Mouse (Mus musculus) embryonic facial prominence, embryonic 14.5 days (tissue): ENCODE measurements around the gene Hipk1. TPM values are rescaled to one million over a fixed set of nuclear protein-coding genes. Genes with fewer than 3 reads are reported as not detected.

Experiments used
- ATAC-seq: fragments of 200-750 bp; cut with Nextera tagmentation; 2 replicates; pipeline ENCODE4 v1.8.0; 2017; ENCODE audit warnings: low read depth, moderate number of reproducible peaks, moderate TSS enrichment
- DNase-seq: peaks from one replicate; pipeline ENCODE4 v3.0.0-alpha.2; 2015; ENCODE audit warnings: low spot score
- H3K27ac ChIP-seq: fragments of 300-500 bp; sonication (generic); replicated peaks from 2 replicates; pipeline ENCODE4 v1.5.1; 2014; ENCODE audit warnings: low read depth, mild to moderate bottlenecking, low read length, moderate library complexity
- H3K27me3 ChIP-seq: fragments of 300-500 bp; sonication (generic); replicated peaks from 2 replicates; pipeline ENCODE4 v1.6.1; 2014; ENCODE audit warnings: low read length; ENCODE audit not compliant: control insufficient read depth, insufficient read depth
- H3K36me3 ChIP-seq: fragments of 300-500 bp; sonication (generic); 2 replicates; pipeline ENCODE4 v1.6.1; 2014; ENCODE audit warnings: low read length, mixed read lengths; ENCODE audit not compliant: control insufficient read depth, insufficient read depth
- H3K4me1 ChIP-seq: fragments of 300-500 bp; sonication (generic); 2 replicates; pipeline ENCODE4 v1.6.1; 2014; ENCODE audit warnings: antibody characterized with exemption, low read length; ENCODE audit not compliant: control insufficient read depth, insufficient read depth
- H3K4me2 ChIP-seq: fragments of 300-500 bp; sonication (generic); 2 replicates; pipeline ENCODE4 v1.6.1; 2014; ENCODE audit warnings: low read depth, mild to moderate bottlenecking, low read length, moderate library complexity, mixed read lengths
- H3K4me3 ChIP-seq: fragments of 300-500 bp; sonication (generic); 2 replicates; pipeline ENCODE4 v1.5.1; 2014; ENCODE audit warnings: low read depth, mild to moderate bottlenecking, low read length
- H3K9ac ChIP-seq: fragments of 300-500 bp; sonication (generic); 2 replicates; pipeline ENCODE4 v1.6.1; 2014; ENCODE audit warnings: low read depth, mild to moderate bottlenecking, low read length, moderate library complexity, mixed read lengths
- H3K9me3 ChIP-seq: fragments of 300-500 bp; sonication (generic); 2 replicates; pipeline ENCODE4 v1.6.1; 2016; ENCODE audit warnings: low read length; ENCODE audit not compliant: control insufficient read depth
- WGBS: fragments of 180-500 bp; shearing (Covaris S2); extraction: QIAGEN DNeasy Blood & Tissue Kit; methylation state at CpG from one replicate; pipeline ENCODE4 v1.1.7; 2014; 5-methylcytosine and 5-hydroxymethylcytosine counted together
- polyA plus RNA-seq: library from polyadenylated mRNA; unstranded; fragments of >200 nt; fragmentation: Nextera tagmentation; extraction: Ambion mirVana; gene quantifications from 2 replicates; pipeline ENCODE4 v1.2.1, GENCODE M21; 2014

Hipk1 gene
- polyA plus RNA-seq, 1 experiment from 2014 or later: 17.3 TPM

GRCm38 (mm10) chr3:103709470-103710040 is 81.8 kb downstream of the Hipk1 start:
- Histone ChIP-seq H3K4me2 (no peak overlapping the region), H3K27ac (no peak overlapping the region), H3K36me3 (no peaks in the 10 kb centered on the region), H3K9me3 (no peaks in the 10 kb centered on the region), H3K9ac (no peak overlapping the region), H3K4me3 (no peak overlapping the region), H3K4me1 (no peaks in the 10 kb centered on the region; the same call in 1 of the 2 replicates), H3K27me3 (no peaks in the 10 kb centered on the region)
- 94% methylated on average over 5 of the region's 5 CpGs for WGBS
- no peak for ATAC-seq
- no peak for DNase-seq

- Histone ChIP-seq H3K27ac (no peak overlapping the region), H3K4me1 (no peaks in the 10 kb centered on the region; the same call in 1 of the 2 replicates), H3K4me2 (no peak overlapping the region), H3K27me3 (no peaks in the 10 kb centered on the region), H3K36me3 (no peaks in the 10 kb centered on the region), H3K4me3 (no peak overlapping the region), H3K9ac (no peak overlapping the region), H3K9me3 (no peaks in the 10 kb centered on the region)
- no peak for ATAC-seq
- WGBS: 75% methylated on average over 12 of the region's 12 CpGs
- DNase-seq: no peak
These were observed 85.9 kb downstream of the Hipk1 start for GRCm38 (mm10) chr3:103705426-103705825.

DNA sequence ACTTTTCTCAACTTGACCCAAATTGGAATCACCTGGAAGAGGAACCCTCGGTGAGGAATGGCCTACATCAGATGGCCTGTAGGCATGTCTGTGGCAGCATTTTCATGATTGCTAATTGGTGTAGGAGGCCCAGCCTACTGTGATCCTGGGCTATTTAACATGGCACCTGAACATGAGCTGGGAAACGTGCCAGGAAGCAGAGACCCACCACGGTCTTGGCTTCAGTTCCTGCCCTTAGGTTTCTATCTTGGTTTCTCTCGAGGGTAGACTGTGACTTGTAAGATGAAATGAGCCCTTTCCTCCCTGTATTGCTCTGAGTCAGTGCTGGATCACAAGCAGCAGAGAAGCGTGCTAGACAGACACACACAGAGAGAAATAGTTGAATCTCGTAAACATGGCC is 86.7 kb downstream of the Hipk1 start:
- Histone ChIP-seq H3K9ac (no peak overlapping the region), H3K36me3 (no peaks in the 10 kb centered on the region), H3K4me3 (no peak overlapping the region), H3K9me3 (no peaks in the 10 kb centered on the region), H3K4me2 (no peak overlapping the region), H3K27ac (no peak overlapping the region), H3K4me1 (no peaks in the 10 kb centered on the region; the same call in 1 of the 2 replicates), H3K27me3 (no peaks in the 10 kb centered on the region)
- ATAC-seq: no peak
- WGBS: 43% methylated on average over 6 of the region's 6 CpGs
- DNase-seq: peak; percentile 19

- no peak overlapping the region for H3K4me2 ChIP-seq
- no peaks in the 10 kb centered on the region for H3K36me3 ChIP-seq
- WGBS: 52% methylated on average over 1 of the region's 1 CpGs
- H3K9ac ChIP-seq: no peak overlapping the region
- ATAC-seq (no peak), DNase-seq (no peak)
- H3K9me3 ChIP-seq: no peaks in the 10 kb centered on the region
- no peaks in the 10 kb centered on the region for H3K4me1 ChIP-seq
- no peak overlapping the region for H3K27ac ChIP-seq
- H3K4me3 ChIP-seq: no peak overlapping the region
- H3K27me3 ChIP-seq: no peaks in the 10 kb centered on the region
These were observed 94.9 kb downstream of the Hipk1 start for GRCm38 (mm10) chr3:103696388-103696925.

DNA sequence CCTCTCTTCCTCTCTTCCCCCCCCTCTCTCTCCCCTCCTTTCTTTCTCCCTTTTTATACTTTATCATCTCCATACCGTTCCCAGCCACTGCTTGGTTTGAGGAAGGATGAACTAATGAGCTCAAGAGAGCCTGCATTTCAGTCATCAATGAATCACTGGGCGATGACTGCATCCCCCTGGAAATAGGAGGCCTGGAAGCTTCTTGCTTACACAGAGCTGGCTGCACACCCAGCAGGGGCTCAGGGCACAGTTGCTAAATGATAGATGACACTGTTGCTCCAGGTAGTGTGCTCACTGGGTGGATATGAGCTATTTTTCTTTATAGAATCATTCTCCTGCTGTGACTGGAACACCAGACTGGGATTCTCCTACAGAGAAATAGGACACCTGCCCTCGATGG is 95.8 kb downstream of the Hipk1 start:
- Histone ChIP-seq H3K9me3 (no peaks in the 10 kb centered on the region), H3K4me2 (no peak overlapping the region), H3K9ac (no peak overlapping the region), H3K27me3 (no peaks in the 10 kb centered on the region), H3K27ac (no peak overlapping the region), H3K36me3 (no peaks in the 10 kb centered on the region), H3K4me3 (no peak overlapping the region), H3K4me1 (no peaks in the 10 kb centered on the region)
- no peak for ATAC-seq
- 51% methylated on average over 3 of the region's 3 CpGs for WGBS
- DNase-seq: no peak

DNA sequence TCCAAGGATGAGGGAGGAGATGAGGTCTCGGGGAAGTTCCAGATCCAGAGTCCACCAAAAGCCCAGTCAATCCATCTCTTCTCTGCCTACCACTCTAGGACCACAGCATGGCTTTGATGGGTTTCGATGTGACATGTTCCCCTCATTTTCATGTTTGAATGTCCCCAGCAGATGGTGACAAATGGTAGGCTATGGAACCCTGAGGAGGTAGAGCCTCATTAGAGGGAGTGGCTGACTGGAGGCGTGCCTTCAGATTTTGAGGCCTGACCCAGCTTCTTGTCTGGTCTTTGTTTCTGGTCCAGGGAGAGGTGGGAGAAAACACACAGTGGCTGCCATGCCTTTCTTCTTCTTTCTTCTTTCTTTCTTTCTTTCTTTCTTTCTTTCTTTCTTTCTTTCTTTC is 100.9 kb downstream of the Hipk1 start:
- Histone ChIP-seq H3K4me1 (no peaks in the 10 kb centered on the region), H3K9ac (no peak overlapping the region), H3K36me3 (no peaks in the 10 kb centered on the region), H3K27me3 (no peaks in the 10 kb centered on the region), H3K9me3 (no peaks in the 10 kb centered on the region), H3K4me2 (no peak overlapping the region), H3K4me3 (no peak overlapping the region), H3K27ac (no peak overlapping the region)
- no peak for ATAC-seq
- DNase-seq: peak; percentile 34
- WGBS: 80% methylated on average over 3 of the region's 3 CpGs

Other genes with a start within 250 kb of the Hipk1 start
- 1.7 and 1.9 TPM in 2 replicates for gene Syt6, start 216.3 kb downstream of the Hipk1 start, polyA plus RNA-seq
- gene Atg4a-ps, start 145.5 kb downstream of the Hipk1 start, polyA plus RNA-seq: 0.22 and 0.47 TPM in 2 replicates
- gene Olfml3, start 53.6 kb downstream of the Hipk1 start, polyA plus RNA-seq: 73.3 and 79.1 TPM in 2 replicates
- not detected in 2 replicates for gene Gm10964, start 52.2 kb downstream of the Hipk1 start, polyA plus RNA-seq
- gene Dclre1b, start 17.9 kb upstream of the Hipk1 start, polyA plus RNA-seq: 22.3 and 25.9 TPM in 2 replicates
- gene Ap4b1, start 18.0 kb upstream of the Hipk1 start, polyA plus RNA-seq: 23.9 and 24.9 TPM in 2 replicates
- 0.17 and 0.41 TPM in 2 replicates for gene Gm43064, start 18.0 kb upstream of the Hipk1 start, polyA plus RNA-seq
- 0.42 and 0.63 TPM in 2 replicates for gene Bcl2l15, start 41.0 kb upstream of the Hipk1 start, polyA plus RNA-seq
- gene Ptpn22, start 68.2 kb upstream of the Hipk1 start, polyA plus RNA-seq: 0.76 and 0.96 TPM in 2 replicates
- 11.0 and 12.0 TPM in 2 replicates for gene Rsbn1, start 122.6 kb upstream of the Hipk1 start, polyA plus RNA-seq
- 41.1 and 41.4 TPM in 2 replicates for gene Phtf1, start 176.5 kb upstream of the Hipk1 start, polyA plus RNA-seq